Mouse (Mus musculus): ENCODE results near the gene Myo10.

GRCm38 (mm10) chr15:25623556-25624180, 1.3 kb downstream of the Myo10 start:
- TF ChIP-seq POLR2A (IDR thresholded peaks at IDR 0.05; ENCODE audit: extremely low read depth, insufficient read depth, low read length) (no peak), CTCF (IDR thresholded peaks at IDR 0.05; ENCODE audit: low read depth, low read length) (no peak)

All from liver, adult 2 months (tissue).